Mouse (Mus musculus): ENCODE data around the gene 2700081O15Rik. TPM values are rescaled to one million over a fixed set of nuclear protein-coding genes. Genes with fewer than 3 reads are reported as not detected.
A peak's percentile ranks its signal among the peaks of the same experiment; 100 is the strongest.

The 2700081O15Rik gene
- polyA plus RNA-seq, 1 experiment from 2014 or later, result 9.5 TPM

DNA sequence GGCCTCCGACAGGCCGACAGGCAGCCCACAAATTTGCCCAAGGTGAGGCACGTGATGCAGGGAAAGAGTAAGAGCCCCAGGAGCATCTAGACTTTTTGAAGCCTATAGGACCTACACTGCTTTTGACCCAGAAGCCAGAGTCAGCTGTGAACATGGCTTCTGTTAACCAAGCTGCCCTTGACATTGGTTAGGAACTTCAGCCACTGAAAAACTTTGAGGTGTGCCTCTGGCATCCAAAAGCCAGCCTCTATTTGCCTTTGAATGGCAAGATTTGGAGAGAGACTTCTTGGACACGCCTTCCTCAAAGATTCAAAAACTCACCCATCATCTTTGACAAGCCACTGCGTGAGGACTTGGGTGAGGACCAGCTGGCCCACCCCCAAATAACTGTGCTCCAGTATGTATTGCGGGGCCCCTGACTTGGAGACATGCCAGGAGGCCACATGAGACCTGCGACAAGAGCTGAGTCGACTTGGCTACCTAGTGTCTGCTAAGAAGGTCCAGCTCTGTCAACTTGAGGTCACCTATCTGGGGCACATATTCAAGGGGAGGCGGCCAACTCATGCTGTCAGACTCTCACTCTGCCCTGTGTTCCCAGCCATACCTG, 12.7 kb upstream of the 2700081O15Rik start:
- ATAC-seq (ENCODE audit: insufficient read depth), result 0 out of 2 replicates have a peak, but pooled peaks have one; percentile 38
- Histone ChIP-seq H3K9me3 (ENCODE audit: low read depth, low read length) (no peaks in the 10 kb centered on the region), H3K9ac (no peak overlapping the region), H3K4me3 (ENCODE audit: low read depth, low read length) (no peak overlapping the region), H3K36me3 (ENCODE audit: insufficient read depth) (no peaks in the 10 kb centered on the region), H3K27ac (ENCODE audit: low read depth) (no peak overlapping the region), H3K4me2 (no peak overlapping the region), H3K27me3 (ENCODE audit: insufficient read depth, low read length) (no peaks in the 10 kb centered on the region), H3K4me1 (ENCODE audit: insufficient read depth) (peaks cover 7% of the 10 kb centered on the region; the same call in 1 of the 2 replicates)
- peak; percentile 67 for DNase-seq
- TF ChIP-seq CTCF (IDR thresholded peaks at IDR 0.05; ENCODE audit: low read depth), result no peak
- 45% methylated on average over 9 of the region's 9 CpGs for WGBS

DNA sequence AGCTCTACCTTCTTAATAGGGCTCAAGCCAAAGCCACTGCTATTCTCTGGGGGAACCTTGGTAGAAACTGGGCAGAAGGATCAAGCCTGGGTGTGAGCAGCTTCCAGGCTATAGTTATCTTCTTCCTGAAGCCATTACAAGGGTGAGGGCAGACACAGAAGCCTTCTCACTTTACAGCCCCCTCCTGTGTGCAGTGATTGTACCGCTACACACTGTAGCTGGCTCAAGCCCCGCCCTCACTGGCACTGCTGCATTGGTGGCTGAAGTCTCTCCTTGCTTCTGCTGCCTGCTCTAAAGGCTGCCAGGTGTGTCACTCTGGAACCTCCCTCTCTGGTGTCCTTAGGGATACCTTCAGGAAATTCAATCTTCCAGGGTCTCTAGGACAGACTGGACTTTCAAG, 5.1 kb upstream of the 2700081O15Rik start:
- Histone ChIP-seq H3K9ac (no peak overlapping the region), H3K27ac (ENCODE audit: low read depth) (no peak overlapping the region), H3K4me1 (ENCODE audit: insufficient read depth) (no peaks in the 10 kb centered on the region), H3K4me3 (ENCODE audit: low read depth, low read length) (no peak overlapping the region), H3K9me3 (ENCODE audit: low read depth, low read length) (no peaks in the 10 kb centered on the region), H3K27me3 (ENCODE audit: insufficient read depth, low read length) (no peaks in the 10 kb centered on the region), H3K4me2 (no peak overlapping the region), H3K36me3 (ENCODE audit: insufficient read depth) (no peaks in the 10 kb centered on the region)
- DNase-seq (no peak), ATAC-seq (ENCODE audit: insufficient read depth) (no peak)
- WGBS, result 42% methylated on average over 2 of the region's 2 CpGs
- TF ChIP-seq CTCF (IDR thresholded peaks at IDR 0.05; ENCODE audit: low read depth), result no peak

DNA sequence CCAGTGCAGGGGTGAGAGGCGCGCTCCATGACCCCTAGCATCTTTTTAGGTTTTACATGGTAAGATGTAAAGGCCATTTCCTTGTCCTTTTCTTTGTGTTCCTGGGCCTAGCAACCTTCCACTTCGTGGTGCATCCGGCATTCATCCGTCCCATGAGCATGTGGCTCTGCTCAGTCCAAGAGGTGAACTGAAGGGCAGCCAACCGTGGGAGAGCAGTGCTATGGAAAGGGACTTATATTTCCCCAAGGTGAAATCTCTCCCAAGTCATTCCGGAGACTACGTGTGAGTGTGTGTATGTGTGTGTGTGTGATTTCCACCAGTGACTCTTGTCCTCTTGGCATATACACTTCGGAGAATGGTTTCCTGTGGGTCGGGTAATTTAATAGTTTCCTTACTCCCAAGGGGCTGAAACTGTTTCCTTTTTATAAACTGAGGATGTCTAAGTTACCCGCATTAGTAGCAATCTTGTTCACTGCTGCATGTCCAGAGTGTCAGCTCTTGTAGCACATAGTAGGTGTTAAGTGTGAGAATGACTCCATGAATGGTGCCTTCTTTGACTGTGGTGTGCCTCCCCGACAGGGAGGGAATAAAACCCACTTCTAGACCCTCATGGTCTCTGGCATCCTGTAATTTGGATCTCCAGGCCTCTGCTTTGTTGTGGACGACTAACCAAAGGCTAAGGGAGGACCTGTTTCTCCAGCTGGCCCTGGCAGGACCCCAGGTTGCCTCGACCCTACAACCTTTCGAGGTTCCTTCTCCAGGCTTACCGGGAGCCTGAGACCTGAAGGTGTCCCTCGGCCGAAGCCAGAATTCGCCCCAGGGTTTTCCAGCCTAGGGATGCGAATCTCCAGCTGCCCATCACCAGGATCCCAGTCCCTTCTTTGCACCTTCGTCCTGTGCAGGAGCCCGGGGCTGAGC, 1.2 kb upstream of the 2700081O15Rik start:
- peaks cover 14% of the 10 kb centered on the region for H3K36me3 ChIP-seq (ENCODE audit: insufficient read depth)
- peak overlapping the region; percentile 99 for H3K9ac ChIP-seq
- peak; percentile 58 for DNase-seq
- no peak for ATAC-seq (ENCODE audit: insufficient read depth)
- WGBS, result 29% methylated on average over 22 of the region's 22 CpGs
- peak overlapping the region; percentile 91 for H3K4me2 ChIP-seq
- H3K27ac ChIP-seq (ENCODE audit: low read depth), result peak overlapping the region; percentile 94
- H3K9me3 ChIP-seq (ENCODE audit: low read depth, low read length), result no peaks in the 10 kb centered on the region
- TF ChIP-seq CTCF (IDR thresholded peaks at IDR 0.05; ENCODE audit: low read depth), result no peak
- peak overlapping the region; percentile 80 for H3K4me3 ChIP-seq (ENCODE audit: low read depth, low read length)
- H3K27me3 ChIP-seq (ENCODE audit: insufficient read depth, low read length), result no peaks in the 10 kb centered on the region
- H3K4me1 ChIP-seq (ENCODE audit: insufficient read depth), result peaks cover 16% of the 10 kb centered on the region

DNA sequence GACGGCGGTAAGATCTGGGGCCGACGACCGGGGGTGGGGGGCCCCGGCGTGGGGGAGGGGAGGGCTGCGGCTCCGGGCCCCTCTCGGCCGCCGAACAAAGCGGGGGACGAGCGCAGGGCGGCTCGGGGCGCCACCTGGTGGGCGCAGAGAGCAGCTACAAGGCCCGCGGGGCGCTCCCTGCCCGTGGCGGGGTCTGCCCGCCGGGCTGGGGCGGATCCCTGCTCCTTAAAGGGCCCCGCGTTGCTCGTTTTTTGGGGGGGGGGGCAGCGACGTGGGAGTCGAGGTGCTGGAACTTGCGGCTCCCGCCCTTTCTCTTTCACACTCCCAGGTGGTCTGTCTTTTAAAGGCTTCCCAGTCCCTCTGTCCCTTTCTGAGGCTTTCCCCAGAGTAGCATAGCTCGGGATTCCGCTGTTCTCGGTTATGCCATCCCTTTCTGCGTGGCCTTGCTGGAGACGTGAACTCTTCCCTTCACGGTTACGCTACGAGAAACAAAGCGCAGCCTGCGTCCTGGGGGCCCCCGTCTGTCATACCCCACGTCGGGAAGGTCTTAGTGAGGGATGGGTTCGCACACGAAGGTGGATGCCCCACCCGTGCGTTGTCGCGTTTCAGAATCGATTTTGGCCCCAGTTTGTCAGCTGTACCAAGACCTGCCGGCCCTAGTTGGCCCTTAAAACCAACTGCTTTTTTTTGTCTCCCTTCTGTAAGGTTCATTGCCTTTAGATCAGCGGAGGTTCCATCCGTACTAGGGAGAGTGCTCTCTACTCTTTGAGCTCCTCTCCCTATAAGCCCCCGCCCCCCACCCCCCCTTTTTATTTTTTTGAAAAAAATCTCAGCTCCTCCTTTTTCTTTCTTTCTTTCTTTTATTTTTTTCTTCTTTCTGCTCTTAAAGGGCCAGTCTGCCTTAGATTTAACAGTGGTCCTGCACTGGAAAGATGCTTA, 755 bp downstream of the 2700081O15Rik start:
- Histone ChIP-seq H3K36me3 (ENCODE audit: insufficient read depth) (peaks cover 34% of the 10 kb centered on the region), H3K4me3 (ENCODE audit: low read depth, low read length) (peak overlapping the region; percentile 80), H3K9ac (peak overlapping the region; percentile 99), H3K27ac (ENCODE audit: low read depth) (peak overlapping the region; percentile 94), H3K4me1 (ENCODE audit: insufficient read depth) (peaks cover 35% of the 10 kb centered on the region), H3K27me3 (ENCODE audit: insufficient read depth, low read length) (no peaks in the 10 kb centered on the region), H3K4me2 (peak overlapping the region; percentile 91), H3K9me3 (ENCODE audit: low read depth, low read length) (no peaks in the 10 kb centered on the region)
- WGBS, result under 1% methylated on average over 59 of the region's 59 CpGs
- ATAC-seq (ENCODE audit: insufficient read depth) (peak; percentile 50), DNase-seq (peak; percentile 93)
- peak; percentile 66 for TF ChIP-seq CTCF (IDR thresholded peaks at IDR 0.05; ENCODE audit: low read depth)

DNA sequence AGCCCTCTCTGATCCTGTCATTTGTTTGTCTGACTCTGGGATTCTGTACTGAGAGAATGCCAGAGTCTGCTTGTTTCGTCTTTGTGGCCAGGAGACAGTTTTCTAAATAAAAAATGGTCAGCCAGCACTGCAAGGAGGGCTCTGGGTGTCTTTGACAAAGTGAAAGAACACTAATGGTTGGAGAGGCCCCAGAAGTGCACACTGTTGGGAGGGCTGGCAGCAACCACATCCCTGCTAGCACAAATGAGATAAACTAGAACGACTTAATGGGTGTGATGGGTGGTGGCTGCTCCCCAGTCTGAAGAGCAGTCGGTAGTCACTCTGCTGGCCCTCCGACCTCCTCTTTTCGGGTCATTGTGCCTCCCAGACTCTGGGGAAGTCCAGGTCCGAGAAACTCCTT, 1.7 kb downstream of the 2700081O15Rik start:
- TF ChIP-seq CTCF (IDR thresholded peaks at IDR 0.05; ENCODE audit: low read depth), result no peak
- DNase-seq (peak; percentile 50), ATAC-seq (ENCODE audit: insufficient read depth) (no peak)
- Histone ChIP-seq H3K4me1 (ENCODE audit: insufficient read depth) (peaks cover 42% of the 10 kb centered on the region), H3K4me3 (ENCODE audit: low read depth, low read length) (peak overlapping the region; percentile 80), H3K9me3 (ENCODE audit: low read depth, low read length) (no peaks in the 10 kb centered on the region), H3K27ac (ENCODE audit: low read depth) (no peak overlapping the region), H3K4me2 (peak overlapping the region; percentile 91), H3K9ac (peak overlapping the region; percentile 99; the same call in 1 of the 2 replicates), H3K27me3 (ENCODE audit: insufficient read depth, low read length) (no peaks in the 10 kb centered on the region), H3K36me3 (ENCODE audit: insufficient read depth) (peaks cover 44% of the 10 kb centered on the region)
- 16% methylated on average over 6 of the region's 6 CpGs for WGBS

DNA sequence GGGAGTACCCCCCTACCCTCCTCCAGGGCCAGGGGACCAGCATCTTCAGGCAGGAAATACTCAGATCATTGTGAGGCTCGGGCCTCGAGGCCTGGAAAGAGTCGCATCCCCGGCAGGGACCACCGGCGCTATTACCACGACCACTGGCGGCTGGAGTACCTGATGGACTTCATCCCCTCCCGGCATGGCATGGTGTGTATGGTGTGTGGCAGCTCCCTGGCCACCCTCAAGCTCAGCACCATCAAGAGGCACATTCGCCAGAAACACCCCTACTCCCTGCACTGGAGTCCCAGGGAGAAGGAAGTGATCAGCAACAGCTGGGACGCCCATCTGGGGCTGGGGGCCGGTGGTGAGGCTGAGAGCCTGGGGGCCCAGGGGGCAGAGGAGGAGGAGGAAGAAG, 2.7 kb downstream of the 2700081O15Rik start:
- ATAC-seq (ENCODE audit: insufficient read depth) (no peak), DNase-seq (no peak)
- 0 out of 2 replicates have a peak overlapping the region, but pooled peaks have one; percentile 17 for H3K9ac ChIP-seq
- H3K4me3 ChIP-seq (ENCODE audit: low read depth, low read length), result 0 out of 2 replicates have a peak overlapping the region, but pooled peaks have one; percentile 80
- H3K4me2 ChIP-seq, result peak overlapping the region; percentile 91; the same call in 1 of the 2 replicates
- peaks cover 52% of the 10 kb centered on the region for H3K36me3 ChIP-seq (ENCODE audit: insufficient read depth)
- no peak for TF ChIP-seq CTCF (IDR thresholded peaks at IDR 0.05; ENCODE audit: low read depth)
- H3K9me3 ChIP-seq (ENCODE audit: low read depth, low read length), result no peaks in the 10 kb centered on the region
- no peak overlapping the region for H3K27ac ChIP-seq (ENCODE audit: low read depth)
- 55% methylated on average over 12 of the region's 12 CpGs for WGBS
- no peaks in the 10 kb centered on the region for H3K27me3 ChIP-seq (ENCODE audit: insufficient read depth, low read length)
- peaks cover 42% of the 10 kb centered on the region for H3K4me1 ChIP-seq (ENCODE audit: insufficient read depth)
